Mouse (Mus musculus) spleen, adult 2 months (tissue): ENCODE results near the gene Tipin. TPM values are rescaled to one million over a fixed set of nuclear protein-coding genes. Genes with fewer than 3 reads are reported as not detected.

Experiments
- DNase-seq, 2 experiments: peaks; one replicate each; pipeline versions ENCODE4 v3.0.0 to v3.0.0-alpha.2; 2012 to 2021; ENCODE audit warnings: low spot score in 2 of 2, low read depth in 1 of 2
- H3K27ac ChIP-seq: fragments of 200-500 bp; 2 replicates; pipeline ENCODE4 v1.5.1; 2012; ENCODE audit warnings: low read length, inconsistent platforms; ENCODE audit not compliant: insufficient read depth
- H3K27me3 ChIP-seq: fragments of 200-500 bp; 2 replicates; pipeline ENCODE4 v1.6.1; 2012; ENCODE audit warnings: mild to moderate bottlenecking, moderate library complexity, low read length, inconsistent platforms; ENCODE audit not compliant: control insufficient read depth, insufficient read depth
- H3K36me3 ChIP-seq: fragments of 200-500 bp; 2 replicates; pipeline ENCODE4 v1.6.1; 2012; ENCODE audit warnings: mild to moderate bottlenecking, low read length, inconsistent platforms; ENCODE audit not compliant: control insufficient read depth, insufficient read depth
- H3K4me1 ChIP-seq: fragments of 200-500 bp; 2 replicates; pipeline ENCODE4 v1.6.1; 2011; ENCODE audit warnings: inconsistent platforms; ENCODE audit not compliant: control insufficient read depth, insufficient read depth, insufficient read length
- H3K4me3 ChIP-seq: fragments of 200-500 bp; 2 replicates; pipeline ENCODE4 v1.5.1; 2011; ENCODE audit warnings: mild to moderate bottlenecking, inconsistent platforms; ENCODE audit not compliant: insufficient read depth, insufficient read length; ENCODE audit errors: extremely low read depth
- CTCF ChIP-seq: fragments of 200-500 bp; IDR thresholded peaks from 2 replicates; pipeline ENCODE4 v1.5.1; 2011; ENCODE audit warnings: mild to moderate bottlenecking, inconsistent platforms; ENCODE audit not compliant: insufficient read depth, insufficient read length, insufficient replicate concordance; ENCODE audit errors: extremely low read depth
- POLR2A ChIP-seq: fragments of 200-500 bp; IDR thresholded peaks from 2 replicates; pipeline ENCODE4 v1.6.1; 2011; ENCODE audit warnings: low read depth, low read length, inconsistent platforms
- WGBS: fragments of 180-500 bp; shearing (Covaris S2); methylation state at CpG from one replicate; pipeline ENCODE4 v1.1.7; 2018; 5-methylcytosine and 5-hydroxymethylcytosine counted together
- polyA plus RNA-seq: library from polyadenylated mRNA; depleted of rRNA; stranded (reverse); fragments of >200 nt; gene quantifications from 2 replicates; pipeline ENCODE4 v1.2.3, GENCODE M21; 2012; rRNA removed

The Tipin gene
- polyA plus RNA-seq, 1 experiment, result 2.4 TPM

DNA sequence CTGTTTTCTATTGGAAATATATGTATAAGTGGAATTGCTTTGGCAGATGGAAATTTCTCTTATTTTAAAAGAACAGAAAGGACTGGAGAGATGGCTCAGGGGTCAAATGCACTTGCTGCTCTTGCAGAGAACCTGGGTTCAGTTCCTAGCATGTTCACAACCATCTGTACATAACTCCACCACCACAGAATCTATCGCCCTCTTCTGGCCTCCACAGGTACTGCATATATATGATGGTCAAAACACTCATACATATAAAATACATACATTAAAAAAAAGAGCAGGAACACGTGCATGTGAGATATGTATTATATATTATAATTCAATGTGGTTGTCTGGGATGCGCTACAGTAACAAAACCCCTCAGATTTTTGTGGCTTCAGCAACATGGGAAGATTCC, 69.8 kb downstream of the Tipin start:
- DNase-seq, result no peak
- Histone ChIP-seq H3K4me3 (no peak overlapping the region), H3K4me1 (no peaks in the 10 kb centered on the region), H3K27me3 (no peaks in the 10 kb centered on the region), H3K27ac (no peak overlapping the region), H3K36me3 (no peaks in the 10 kb centered on the region)
- peak; percentile 4; the same call in 1 of the 2 replicates for TF ChIP-seq CTCF
- TF ChIP-seq POLR2A, result no peak
- WGBS, result 47% methylated on average over 3 of the region's 3 CpGs

Other genes starting within 250 kb of the Tipin start
- gene Lctl, start 164.4 kb upstream of the Tipin start, polyA plus RNA-seq, result 0.09 TPM in 1 of 2 replicates, not detected in the other
- gene Zwilch, start 108.5 kb upstream of the Tipin start, polyA plus RNA-seq, result 1.1 and 2.6 TPM in 2 replicates
- gene Rpl4, start 108.2 kb upstream of the Tipin start, polyA plus RNA-seq, result 396 and 442 TPM in 2 replicates
- 4.0 and 5.4 TPM in 2 replicates for gene Snapc5, start 102.3 kb upstream of the Tipin start, polyA plus RNA-seq
- gene Uchl4, start 46.4 kb upstream of the Tipin start, polyA plus RNA-seq, result not detected in 2 replicates
- 35.6 and 38.0 TPM in 2 replicates for gene Map2k1, start 27.9 kb upstream of the Tipin start, polyA plus RNA-seq
- 4.5 and 5.1 TPM in 2 replicates for gene Dis3l, start 59.7 kb downstream of the Tipin start, polyA plus RNA-seq
- gene Megf11, start 104.0 kb downstream of the Tipin start, polyA plus RNA-seq, result 1.0 and 1.8 TPM in 2 replicates